Mouse (Mus musculus) lung, postnatal 0 days (tissue): ENCODE results near the gene Fndc1.

Experiments used
- CTCF ChIP-seq: IDR thresholded peaks from 2 replicates; pipeline ENCODE4 v1.5.1; 2016; ENCODE audit warnings: antibody characterized with exemption, mild to moderate bottlenecking
- EP300 ChIP-seq: IDR thresholded peaks from 2 replicates; pipeline ENCODE4 v1.6.1; 2016; ENCODE audit warnings: antibody characterized with exemption, mild to moderate bottlenecking, control low read depth

- TF ChIP-seq EP300 (no peak), CTCF (no peak)
These were observed 77.9 kb downstream of the Fndc1 start for GRCm38 (mm10) chr17:7749051-7749815.
